Mouse (Mus musculus): ENCODE measurements around the gene Yipf3. TPM values are rescaled to one million over a fixed set of nuclear protein-coding genes. Genes with fewer than 3 reads are reported as not detected.

Gene Yipf3
- total RNA-seq, 1 experiment = 59.3 TPM

GRCm38 (mm10) chr17:46251174-46251573, 3.3 kb downstream of the Yipf3 start:
- no peak for TF ChIP-seq HCFC1 (IDR thresholded peaks at IDR 0.05; ENCODE audit: borderline replicate concordance, insufficient read depth, low read length)
- no peak for TF ChIP-seq CHD2 (IDR thresholded peaks at IDR 0.05; ENCODE audit: low read depth, low read length)
- TF ChIP-seq MAFK (IDR thresholded peaks at IDR 0.05; ENCODE audit: insufficient read depth, low read depth, low read length) = no peak
- no peak for TF ChIP-seq ZC3H11A (IDR thresholded peaks at IDR 0.05; ENCODE audit: borderline replicate concordance, low read depth, low read length)
- no peak for TF ChIP-seq ZNF384 (IDR thresholded peaks at IDR 0.05; ENCODE audit: low read depth, low read length)
- DNase-seq (ENCODE audit: low read depth, low spot score) = no peak
- peaks cover 32% of the 10 kb centered on the region for H3K36me3 ChIP-seq (ENCODE audit: control insufficient read depth, insufficient read depth, low read length, poor library complexity, severe bottlenecking)
- in situ Hi-C loops (cut with MboI; ENCODE audit: low sequenced_read_pairs in 2 of 2, unreplicated experiment in 2 of 2) = no loop called here
- no peaks in the 10 kb centered on the region for H3K9me3 ChIP-seq (ENCODE audit: control insufficient read depth, insufficient read depth, low read depth, low read length)
- H3K4me3 ChIP-seq (ENCODE audit: insufficient read depth in 1 of 2, low read depth in 1 of 2, low read length in 2 of 2, poor library complexity in 1 of 2, severe bottlenecking in 1 of 2) = no peak overlapping the region
- no peak overlapping the region for H3K27ac ChIP-seq (ENCODE audit: insufficient read depth, low read depth, low read length, poor library complexity, severe bottlenecking)
- H3K4me1 ChIP-seq (ENCODE audit: control insufficient read depth in 2 of 2, insufficient read depth in 2 of 2, low read length in 2 of 2, poor library complexity in 1 of 2) = peaks cover 0 to 17% of the 10 kb centered on the region in 2 experiments; a peak in 2 of 4 replicates
- no peak overlapping the region for H3K9ac ChIP-seq (ENCODE audit: insufficient read depth, low read depth, low read length, poor library complexity, severe bottlenecking)

- Histone ChIP-seq H3K9me3 (ENCODE audit: control insufficient read depth, insufficient read depth, low read depth, low read length) (no peaks in the 10 kb centered on the region), H3K27ac (ENCODE audit: insufficient read depth, low read depth, low read length, poor library complexity, severe bottlenecking) (no peak overlapping the region), H3K9ac (ENCODE audit: insufficient read depth, low read depth, low read length, poor library complexity, severe bottlenecking) (no peak overlapping the region; the same call in 1 of the 2 replicates), H3K4me3 (ENCODE audit: insufficient read depth in 1 of 2, low read depth in 1 of 2, low read length in 2 of 2, poor library complexity in 1 of 2, severe bottlenecking in 1 of 2) (no peak overlapping the region), H3K4me1 (ENCODE audit: control insufficient read depth in 2 of 2, insufficient read depth in 2 of 2, low read length in 2 of 2, poor library complexity in 1 of 2) (peaks cover 0 to 14% of the 10 kb centered on the region in 2 experiments; a peak in 2 of 4 replicates), H3K36me3 (ENCODE audit: control insufficient read depth, insufficient read depth, low read length, poor library complexity, severe bottlenecking) (peaks cover 28% of the 10 kb centered on the region)
- no peak for TF ChIP-seq CHD2 (IDR thresholded peaks at IDR 0.05; ENCODE audit: low read depth, low read length)
- TF ChIP-seq ZNF384 (IDR thresholded peaks at IDR 0.05; ENCODE audit: low read depth, low read length) = no peak
- no peak for TF ChIP-seq ZC3H11A (IDR thresholded peaks at IDR 0.05; ENCODE audit: borderline replicate concordance, low read depth, low read length)
- DNase-seq (ENCODE audit: low read depth, low spot score) = peak; percentile 53
- in situ Hi-C loops (cut with MboI; ENCODE audit: low sequenced_read_pairs in 2 of 2, unreplicated experiment in 2 of 2) = no loop called here
Observed at GRCm38 (mm10) chr17:46252571-46253451, 4.9 kb downstream of the Yipf3 start.

GRCm38 (mm10) chr17:46253452-46254084, 5.7 kb downstream of the Yipf3 start, which contains the start of gene Lrrc73:
Gene Lrrc73, plus strand, starts transcription at chr17:46253531.
- in situ Hi-C loops (cut with MboI; ENCODE audit: low sequenced_read_pairs in 2 of 2, unreplicated experiment in 2 of 2) = no loop called here
- Histone ChIP-seq H3K4me1 (ENCODE audit: control insufficient read depth in 2 of 2, insufficient read depth in 2 of 2, low read length in 2 of 2, poor library complexity in 1 of 2) (peaks cover 0 to 14% of the 10 kb centered on the region in 2 experiments; a peak in 2 of 4 replicates), H3K36me3 (ENCODE audit: control insufficient read depth, insufficient read depth, low read length, poor library complexity, severe bottlenecking) (peaks cover 36% of the 10 kb centered on the region), H3K9ac (ENCODE audit: insufficient read depth, low read depth, low read length, poor library complexity, severe bottlenecking) (peak within 1 kb of the TSS; percentile 63), H3K27ac (ENCODE audit: insufficient read depth, low read depth, low read length, poor library complexity, severe bottlenecking) (no peak within 1 kb of the TSS), H3K4me3 (ENCODE audit: insufficient read depth in 1 of 2, low read depth in 1 of 2, low read length in 2 of 2, poor library complexity in 1 of 2, severe bottlenecking in 1 of 2) (peak within 1 kb of the TSS; percentile 66 to 68), H3K9me3 (ENCODE audit: control insufficient read depth, insufficient read depth, low read depth, low read length) (no peaks in the 10 kb centered on the region)
- peak; percentile 69 for DNase-seq (ENCODE audit: low read depth, low spot score)
- no peak for TF ChIP-seq ZNF384 (IDR thresholded peaks at IDR 0.05; ENCODE audit: low read depth, low read length)
- TF ChIP-seq MAFK (IDR thresholded peaks at IDR 0.05; ENCODE audit: insufficient read depth, low read depth, low read length) = no peak
- no peak for TF ChIP-seq HCFC1 (IDR thresholded peaks at IDR 0.05; ENCODE audit: borderline replicate concordance, insufficient read depth, low read length)
- no peak for TF ChIP-seq ZC3H11A (IDR thresholded peaks at IDR 0.05; ENCODE audit: borderline replicate concordance, low read depth, low read length)
- no peak for TF ChIP-seq CHD2 (IDR thresholded peaks at IDR 0.05; ENCODE audit: low read depth, low read length)

- Histone ChIP-seq H3K36me3 (ENCODE audit: control insufficient read depth, insufficient read depth, low read length, poor library complexity, severe bottlenecking) (peaks cover 40% of the 10 kb centered on the region), H3K4me1 (ENCODE audit: control insufficient read depth in 2 of 2, insufficient read depth in 2 of 2, low read length in 2 of 2, poor library complexity in 1 of 2) (peaks cover 0 to 10% of the 10 kb centered on the region in 2 experiments; a peak in 2 of 4 replicates), H3K9me3 (ENCODE audit: control insufficient read depth, insufficient read depth, low read depth, low read length) (no peaks in the 10 kb centered on the region), H3K27ac (ENCODE audit: insufficient read depth, low read depth, low read length, poor library complexity, severe bottlenecking) (no peak overlapping the region), H3K4me3 (ENCODE audit: insufficient read depth in 1 of 2, low read depth in 1 of 2, low read length in 2 of 2, poor library complexity in 1 of 2, severe bottlenecking in 1 of 2) (peak overlapping the region; percentile 66 to 68), H3K9ac (ENCODE audit: insufficient read depth, low read depth, low read length, poor library complexity, severe bottlenecking) (peak overlapping the region; percentile 9)
- DNase-seq (ENCODE audit: low read depth, low spot score) = no peak
- in situ Hi-C loops (cut with MboI; ENCODE audit: low sequenced_read_pairs in 2 of 2, unreplicated experiment in 2 of 2) = no loop called here
- no peak for TF ChIP-seq ZC3H11A (IDR thresholded peaks at IDR 0.05; ENCODE audit: borderline replicate concordance, low read depth, low read length)
- no peak for TF ChIP-seq MAFK (IDR thresholded peaks at IDR 0.05; ENCODE audit: insufficient read depth, low read depth, low read length)
- TF ChIP-seq HCFC1 (IDR thresholded peaks at IDR 0.05; ENCODE audit: borderline replicate concordance, insufficient read depth, low read length) = no peak
- no peak for TF ChIP-seq ZNF384 (IDR thresholded peaks at IDR 0.05; ENCODE audit: low read depth, low read length)
- TF ChIP-seq CHD2 (IDR thresholded peaks at IDR 0.05; ENCODE audit: low read depth, low read length) = no peak
Observed at GRCm38 (mm10) chr17:46254106-46254505, 6.2 kb downstream of the Yipf3 start.
